Mouse (Mus musculus) ES-E14 (cell line): ENCODE data around the gene Cd300e. TPM values are rescaled to one million over a fixed set of nuclear protein-coding genes. Genes with fewer than 3 reads are reported as not detected.
A peak's percentile ranks its signal among the peaks of the same experiment; 100 is the strongest.

Experiments used
- DNase-seq: peaks from one replicate; pipeline ENCODE4 v3.0.0-alpha.2; 2013; ENCODE audit warnings: low read depth, low spot score
- H3K27ac ChIP-seq: 2 replicates; pipeline ENCODE4 v1.5.1; 2012; ENCODE audit warnings: low read depth, mild to moderate bottlenecking, low read length, moderate library complexity, mixed read lengths; ENCODE audit not compliant: poor library complexity, insufficient read depth, severe bottlenecking
- H3K36me3 ChIP-seq: 2 replicates; pipeline ENCODE4 v1.6.1; 2012; ENCODE audit warnings: mild to moderate bottlenecking, low read length, moderate library complexity, mixed read lengths; ENCODE audit not compliant: control insufficient read depth, poor library complexity, insufficient read depth, severe bottlenecking
- H3K4me1 ChIP-seq, 2 experiments: fragments of 150-350 bp in 1 of 2; sonication (generic) in 1 of 2; 2 replicates each; pipeline ENCODE4 v1.6.1; 2012; ENCODE audit warnings: low read length in 2 of 2, mild to moderate bottlenecking in 1 of 2, mixed read lengths in 1 of 2; ENCODE audit not compliant: control insufficient read depth in 2 of 2, insufficient read depth in 2 of 2, poor library complexity in 1 of 2
- H3K4me3 ChIP-seq, 2 experiments: fragments of 150-350 bp in 1 of 2; sonication (generic) in 1 of 2; 2 replicates each; pipeline ENCODE4 v1.5.1; 2012; ENCODE audit warnings: low read length in 2 of 2, low read depth in 1 of 2, mild to moderate bottlenecking in 1 of 2, mixed read lengths in 1 of 2; ENCODE audit not compliant: insufficient read depth in 1 of 2, poor library complexity in 1 of 2, severe bottlenecking in 1 of 2
- H3K9ac ChIP-seq: 2 replicates; pipeline ENCODE4 v1.6.1; 2012; ENCODE audit warnings: low read depth, mild to moderate bottlenecking, low read length, mixed read lengths; ENCODE audit not compliant: poor library complexity, insufficient read depth, severe bottlenecking
- H3K9me3 ChIP-seq: fragments of 150-350 bp; sonication (generic); 2 replicates; pipeline ENCODE4 v1.6.1; 2012; ENCODE audit warnings: low read depth, mild to moderate bottlenecking, low read length; ENCODE audit not compliant: control insufficient read depth, insufficient read depth
- CHD2 ChIP-seq: IDR thresholded peaks from 2 replicates; pipeline ENCODE4 v1.6.1; 2014; ENCODE audit warnings: mild to moderate bottlenecking, low read depth, low read length, inconsistent platforms
- HCFC1 ChIP-seq: IDR thresholded peaks from 2 replicates; pipeline ENCODE4 v1.6.1; 2012; ENCODE audit warnings: low read length, inconsistent platforms, borderline replicate concordance; ENCODE audit not compliant: insufficient read depth
- MAFK ChIP-seq: IDR thresholded peaks from 2 replicates; pipeline ENCODE4 v1.6.1; 2014; ENCODE audit warnings: mild to moderate bottlenecking, low read depth, low read length, inconsistent platforms; ENCODE audit not compliant: insufficient read depth
- ZC3H11A ChIP-seq: IDR thresholded peaks from 2 replicates; pipeline ENCODE4 v1.6.1; 2012; ENCODE audit warnings: low read depth, mild to moderate bottlenecking, inconsistent platforms, low read length, borderline replicate concordance
- ZNF384 ChIP-seq: IDR thresholded peaks from 2 replicates; pipeline ENCODE4 v1.6.1; 2012; ENCODE audit warnings: low read depth, low read length, inconsistent platforms
- in situ Hi-C, 2 experiments: fragments of 600-800 bp; cut with MboI; formaldehyde crosslinking; loops; one replicate each; pipeline ENCODE4 v1.15.1; 2025; ENCODE audit warnings: low sequenced_read_pairs in 2 of 2, inconsistent platforms in 1 of 2; ENCODE audit not compliant: unreplicated experiment in 2 of 2
- total RNA-seq: library from RNA; depleted of rRNA; stranded (reverse); fragments of 300-350 nt; gene quantifications from 2 replicates; pipeline ENCODE4 v1.2.3, GENCODE M21; 2012

The Cd300e gene
- total RNA-seq, 1 experiment, result 0.09 TPM

- no peaks in the 10 kb centered on the region for H3K36me3 ChIP-seq
- H3K27ac ChIP-seq, result peak overlapping the region; percentile 66; the same call in 1 of the 2 replicates
- peaks cover 12 to 27% of the 10 kb centered on the region in 2 experiments for H3K4me1 ChIP-seq
- H3K9ac ChIP-seq, result peak overlapping the region; percentile 53; the same call in 1 of the 2 replicates
- DNase-seq, result no peak
- H3K9me3 ChIP-seq, result no peaks in the 10 kb centered on the region
- peak overlapping the region in 1 of 2 experiments; percentile 52; a peak in 1 of 4 replicates for H3K4me3 ChIP-seq
- in situ Hi-C loops, result no loop called here
- no peak for TF ChIP-seq HCFC1
- TF ChIP-seq ZC3H11A, result no peak
- TF ChIP-seq ZNF384, result no peak
- TF ChIP-seq CHD2, result no peak
- no peak for TF ChIP-seq MAFK
Observed at GRCm38 (mm10) chr11:115100741-115101140, 38.8 kb upstream of the Cd300e start.

- Histone ChIP-seq H3K4me3 (no peak overlapping the region), H3K9me3 (no peaks in the 10 kb centered on the region), H3K9ac (no peak overlapping the region), H3K4me1 (peaks cover 12 to 27% of the 10 kb centered on the region in 2 experiments), H3K36me3 (no peaks in the 10 kb centered on the region), H3K27ac (no peak overlapping the region)
- TF ChIP-seq ZC3H11A (no peak), CHD2 (no peak), MAFK (no peak), ZNF384 (no peak), HCFC1 (no peak)
- no peak for DNase-seq
- in situ Hi-C loops, result no loop called here
Observed at GRCm38 (mm10) chr11:115100032-115100621, 38.1 kb upstream of the Cd300e start.

- in situ Hi-C loops, result no loop called here
- Histone ChIP-seq H3K9ac (no peak overlapping the region), H3K27ac (no peak overlapping the region; the same call in 1 of the 2 replicates), H3K4me3 (no peak overlapping the region; a peak in 1 of 4 replicates), H3K36me3 (no peaks in the 10 kb centered on the region), H3K9me3 (no peaks in the 10 kb centered on the region), H3K4me1 (peaks cover 10 to 27% of the 10 kb centered on the region in 2 experiments)
- TF ChIP-seq HCFC1 (no peak), CHD2 (no peak), MAFK (no peak), ZC3H11A (no peak), ZNF384 (no peak)
- no peak for DNase-seq
Observed at GRCm38 (mm10) chr11:115099241-115099840, 37.4 kb upstream of the Cd300e start.

GRCm38 (mm10) chr11:115098203-115098932 lies 36.4 kb upstream of the Cd300e start:
- Histone ChIP-seq H3K4me3 (no peak overlapping the region), H3K36me3 (no peaks in the 10 kb centered on the region), H3K27ac (no peak overlapping the region), H3K9ac (no peak overlapping the region), H3K4me1 (peaks cover 10 to 27% of the 10 kb centered on the region in 2 experiments), H3K9me3 (0 out of 2 replicates have a peak, but pooled peaks cover 2% of the 10 kb centered on the region)
- TF ChIP-seq CHD2, result no peak
- DNase-seq, result no peak
- in situ Hi-C loops, result no loop called here
